Mouse (Mus musculus) MEL (cell line): ENCODE results near the gene Polr2j. TPM values are rescaled to one million over a fixed set of nuclear protein-coding genes. Genes with fewer than 3 reads are reported as not detected.

Experiments
- DNase-seq: peaks from one replicate; pipeline ENCODE4 v3.0.0; 2011; ENCODE audit warnings: low read depth, low spot score
- H3K27ac ChIP-seq: 2 replicates; pipeline ENCODE4 v1.5.1; 2012; ENCODE audit warnings: low read depth, mild to moderate bottlenecking, control low read depth, low read length, moderate library complexity; ENCODE audit not compliant: control insufficient read depth
- H3K27me3 ChIP-seq, 2 experiments: fragments of 150-350 bp in 1 of 2; sonication (generic) in 1 of 2; 2 replicates each; pipeline ENCODE4 v1.6.1; 2012; ENCODE audit warnings: low read length in 2 of 2, mild to moderate bottlenecking in 2 of 2, improper control_type of control experiment in 1 of 2, moderate library complexity in 1 of 2; ENCODE audit not compliant: insufficient read depth in 2 of 2, control insufficient read depth in 1 of 2
- H3K36me3 ChIP-seq, 2 experiments: 2 replicates each; pipeline ENCODE4 v1.6.1; 2012 to 2014; ENCODE audit warnings: low read length in 2 of 2, improper control_type of control experiment in 1 of 2, inconsistent platforms in 1 of 2, mild to moderate bottlenecking in 1 of 2; ENCODE audit not compliant: insufficient read depth in 2 of 2, control insufficient read depth in 1 of 2
- H3K4me1 ChIP-seq, 2 experiments: fragments of 150-350 bp in 1 of 2; sonication (generic) in 1 of 2; 2 replicates each; pipeline ENCODE4 v1.6.1; 2012; ENCODE audit warnings: low read length in 2 of 2, improper control_type of control experiment in 1 of 2, mild to moderate bottlenecking in 1 of 2; ENCODE audit not compliant: insufficient read depth in 2 of 2, control insufficient read depth in 1 of 2
- H3K4me3 ChIP-seq, 2 experiments: fragments of 150-350 bp in 1 of 2; sonication (generic) in 1 of 2; 2 replicates each; pipeline ENCODE4 v1.5.1; 2012; ENCODE audit warnings: low read depth in 2 of 2, low read length in 2 of 2, mild to moderate bottlenecking in 2 of 2, moderate library complexity in 2 of 2, control low read depth in 1 of 2, improper control_type of control experiment in 1 of 2; ENCODE audit not compliant: control insufficient read depth in 1 of 2, insufficient read depth in 1 of 2
- H3K79me2 ChIP-seq: 2 replicates; pipeline ENCODE4 v1.6.1; 2012; ENCODE audit warnings: mild to moderate bottlenecking, low read length, moderate library complexity; ENCODE audit not compliant: control insufficient read depth, poor library complexity, insufficient read depth
- H3K9ac ChIP-seq: 2 replicates; pipeline ENCODE4 v1.6.1; 2012; ENCODE audit warnings: low read depth, mild to moderate bottlenecking, control low read depth, low read length, moderate library complexity; ENCODE audit not compliant: control insufficient read depth, poor library complexity, severe bottlenecking
- H3K9me3 ChIP-seq: fragments of 150-350 bp; sonication (generic); replicated peaks from 2 replicates; pipeline ENCODE4 v1.6.1; 2012; ENCODE audit warnings: mild to moderate bottlenecking, low read length, improper control_type of control experiment, moderate library complexity; ENCODE audit not compliant: insufficient read depth
- BHLHE40 ChIP-seq: IDR thresholded peaks from 2 replicates; pipeline ENCODE4 v1.6.1; 2012; ENCODE audit warnings: low read depth, mild to moderate bottlenecking, inconsistent platforms, low read length, improper control_type of control experiment, borderline replicate concordance
- CHD1 ChIP-seq: IDR thresholded peaks from 2 replicates; pipeline ENCODE4 v1.6.1; 2012; ENCODE audit warnings: low read depth, mild to moderate bottlenecking, inconsistent platforms, low read length, improper control_type of control experiment
- CHD2 ChIP-seq: IDR thresholded peaks from 2 replicates; pipeline ENCODE4 v1.6.1; 2011; ENCODE audit warnings: low read length, improper control_type of control experiment
- CTCF ChIP-seq, 3 experiments: IDR thresholded peaks in 2 of 3; conservative IDR thresholded peaks in 1 of 3; 2 replicates each; pipeline ENCODE4 v1.5.1; 2011 to 2012; ENCODE audit warnings: low read length in 3 of 3, low read depth in 2 of 3, mild to moderate bottlenecking in 2 of 3, improper control_type of control experiment in 1 of 3, inconsistent platforms in 1 of 3, mixed read lengths in 1 of 3, moderate library complexity in 1 of 3; ENCODE audit not compliant: control insufficient read depth in 1 of 3, insufficient read depth in 1 of 3, poor library complexity in 1 of 3, severe bottlenecking in 1 of 3
- E2F4 ChIP-seq: IDR thresholded peaks from 2 replicates; pipeline ENCODE4 v1.6.1; 2011; ENCODE audit warnings: low read depth, low read length, improper control_type of control experiment, borderline replicate concordance
- ELF1 ChIP-seq: IDR thresholded peaks from 2 replicates; pipeline ENCODE4 v1.6.1; 2014; ENCODE audit warnings: low read depth, mild to moderate bottlenecking, inconsistent platforms, low read length, improper control_type of control experiment, moderate library complexity
- EP300 ChIP-seq, 2 experiments: IDR thresholded peaks; 2 replicates each; pipeline ENCODE4 v1.6.1; 2011; ENCODE audit warnings: improper control_type of control experiment in 2 of 2, low read length in 2 of 2, low read depth in 1 of 2, mild to moderate bottlenecking in 1 of 2
- ETS1 ChIP-seq: IDR thresholded peaks from 2 replicates; pipeline ENCODE4 v1.6.1; 2012; ENCODE audit warnings: low read depth, mild to moderate bottlenecking, inconsistent platforms, low read length, improper control_type of control experiment, moderate library complexity
- GABPA ChIP-seq: IDR thresholded peaks from 2 replicates; pipeline ENCODE4 v1.6.1; 2012; ENCODE audit warnings: low read depth, mild to moderate bottlenecking, inconsistent platforms, low read length, improper control_type of control experiment, moderate library complexity
- GATA1 ChIP-seq: IDR thresholded peaks from 2 replicates; pipeline ENCODE4 v1.6.1; 2011; ENCODE audit warnings: low read depth, low read length, improper control_type of control experiment
- HCFC1 ChIP-seq: IDR thresholded peaks from 2 replicates; pipeline ENCODE4 v1.6.1; 2012; ENCODE audit warnings: low read depth, mild to moderate bottlenecking, inconsistent platforms, low read length, improper control_type of control experiment, moderate library complexity
- JUND ChIP-seq: IDR thresholded peaks from 2 replicates; pipeline ENCODE4 v1.6.1; 2011; ENCODE audit warnings: low read depth, mild to moderate bottlenecking, improper control_type of control experiment, low read length
- KAT2A ChIP-seq: conservative IDR thresholded peaks from 2 replicates; pipeline ENCODE4 v1.6.1; 2012; ENCODE audit warnings: low read depth, low read length, improper control_type of control experiment, inconsistent platforms
- MAFK ChIP-seq: IDR thresholded peaks from 2 replicates; pipeline ENCODE4 v1.6.1; 2011; ENCODE audit warnings: low read depth, mild to moderate bottlenecking, low read length, improper control_type of control experiment, borderline replicate concordance
- MAX ChIP-seq: IDR thresholded peaks from 2 replicates; pipeline ENCODE4 v1.6.1; 2011; ENCODE audit warnings: low read length, improper control_type of control experiment
- MAZ ChIP-seq: IDR thresholded peaks from 2 replicates; pipeline ENCODE4 v1.6.1; 2012; ENCODE audit warnings: low read depth, mild to moderate bottlenecking, inconsistent platforms, low read length, improper control_type of control experiment
- MEF2A ChIP-seq: IDR thresholded peaks from 2 replicates; pipeline ENCODE4 v1.6.1; 2014; ENCODE audit warnings: low read depth, mild to moderate bottlenecking, inconsistent platforms, low read length, improper control_type of control experiment; ENCODE audit not compliant: poor library complexity, insufficient replicate concordance, severe bottlenecking; ENCODE audit errors: extremely low read depth
- MYB ChIP-seq: IDR thresholded peaks from 2 replicates; pipeline ENCODE4 v1.6.1; 2011; ENCODE audit warnings: mild to moderate bottlenecking, low read depth, low read length, improper control_type of control experiment
- MYC ChIP-seq: IDR thresholded peaks from 2 replicates; pipeline ENCODE4 v1.6.1; 2011; ENCODE audit warnings: low read depth, mild to moderate bottlenecking, low read length, improper control_type of control experiment, moderate library complexity
- NRF1 ChIP-seq: IDR thresholded peaks from 2 replicates; pipeline ENCODE4 v1.6.1; 2014; ENCODE audit warnings: low read depth, mild to moderate bottlenecking, inconsistent platforms, low read length, improper control_type of control experiment, moderate library complexity; ENCODE audit not compliant: poor library complexity, insufficient read depth, severe bottlenecking
- POLR2A ChIP-seq, 2 experiments: IDR thresholded peaks; 2 replicates each; pipeline ENCODE4 v1.6.1; 2011 to 2012; ENCODE audit warnings: low read length in 2 of 2, mild to moderate bottlenecking in 2 of 2, control low read depth in 1 of 2, improper control_type of control experiment in 1 of 2, low read depth in 1 of 2, moderate library complexity in 1 of 2; ENCODE audit not compliant: control insufficient read depth in 1 of 2, insufficient read depth in 1 of 2, poor library complexity in 1 of 2
- POLR2AphosphoS2 ChIP-seq: IDR thresholded peaks from 2 replicates; pipeline ENCODE4 v1.6.1; 2011; ENCODE audit warnings: low read length, improper control_type of control experiment
- POLR2AphosphoS5 ChIP-seq: IDR thresholded peaks from 2 replicates; pipeline ENCODE4 v1.6.1; 2012; ENCODE audit warnings: low read depth, borderline replicate concordance, mild to moderate bottlenecking, inconsistent platforms, low read length, moderate library complexity, mixed read lengths
- RAD21 ChIP-seq: IDR thresholded peaks from 2 replicates; pipeline ENCODE4 v1.6.1; 2011; ENCODE audit warnings: mild to moderate bottlenecking, low read depth, low read length, improper control_type of control experiment
- RCOR1 ChIP-seq: IDR thresholded peaks from 2 replicates; pipeline ENCODE4 v1.6.1; 2012; ENCODE audit warnings: low read depth, mild to moderate bottlenecking, inconsistent platforms, low read length, improper control_type of control experiment
- SIN3A ChIP-seq: IDR thresholded peaks from 2 replicates; pipeline ENCODE4 v1.6.1; 2012; ENCODE audit warnings: low read length, improper control_type of control experiment, inconsistent platforms
- SMC3 ChIP-seq: IDR thresholded peaks from 2 replicates; pipeline ENCODE4 v1.6.1; 2011; ENCODE audit warnings: low read depth, low read length, improper control_type of control experiment
- TBP ChIP-seq: IDR thresholded peaks from 2 replicates; pipeline ENCODE4 v1.8.0; 2011; ENCODE audit warnings: low read depth, low read length, improper control_type of control experiment
- TCF12 ChIP-seq: IDR thresholded peaks from 2 replicates; pipeline ENCODE4 v1.6.1; 2014; ENCODE audit warnings: low read depth, mild to moderate bottlenecking, inconsistent platforms, low read length, improper control_type of control experiment, moderate library complexity
- UBTF ChIP-seq: IDR thresholded peaks from 2 replicates; pipeline ENCODE4 v1.6.1; 2012; ENCODE audit warnings: low read depth, mild to moderate bottlenecking, inconsistent platforms, low read length, improper control_type of control experiment, moderate library complexity, borderline replicate concordance; ENCODE audit not compliant: insufficient read depth
- USF1 ChIP-seq: IDR thresholded peaks from 2 replicates; pipeline ENCODE4 v1.6.1; 2014; ENCODE audit warnings: low read depth, mild to moderate bottlenecking, inconsistent platforms, low read length, improper control_type of control experiment, moderate library complexity
- USF2 ChIP-seq, 2 experiments: IDR thresholded peaks; 2 replicates each; pipeline ENCODE4 v1.6.1; 2011 to 2012; ENCODE audit warnings: improper control_type of control experiment in 2 of 2, low read length in 2 of 2, borderline replicate concordance in 1 of 2, inconsistent platforms in 1 of 2, low read depth in 1 of 2, mild to moderate bottlenecking in 1 of 2; ENCODE audit not compliant: insufficient read depth in 1 of 2
- ZC3H11A ChIP-seq: IDR thresholded peaks from 2 replicates; pipeline ENCODE4 v1.6.1; 2012; ENCODE audit warnings: low read depth, mild to moderate bottlenecking, inconsistent platforms, low read length, improper control_type of control experiment
- ZKSCAN1 ChIP-seq: IDR thresholded peaks from 2 replicates; pipeline ENCODE4 v1.6.1; 2012; ENCODE audit warnings: low read depth, mild to moderate bottlenecking, inconsistent platforms, low read length, improper control_type of control experiment, moderate library complexity
- ZMIZ1 ChIP-seq: IDR thresholded peaks from 2 replicates; pipeline ENCODE4 v1.6.1; 2012; ENCODE audit warnings: low read depth, mild to moderate bottlenecking, inconsistent platforms, low read length, improper control_type of control experiment, moderate library complexity
- ZNF384 ChIP-seq: IDR thresholded peaks from 2 replicates; pipeline ENCODE4 v1.6.1; 2012; ENCODE audit warnings: low read depth, mild to moderate bottlenecking, inconsistent platforms, low read length, improper control_type of control experiment
- polyA plus RNA-seq, 2 experiments: library from polyadenylated mRNA; stranded (reverse) in 1 of 2; unstranded in 1 of 2; fragments of >175 nt in 1 of 2; fragments of >200 nt in 1 of 2; gene quantifications; 2 replicates each; pipeline versions ENCODE4 v1.2.1 to v1.2.4; 2012; ENCODE audit warnings: low replicate concordance in 2 of 2, low read depth in 1 of 2; ENCODE audit not compliant: insufficient read length in 2 of 2, insufficient read depth in 1 of 2, missing spikeins in 1 of 2
- total RNA-seq: library from RNA; depleted of rRNA; stranded (reverse); fragments of 300-350 nt; gene quantifications from 2 replicates; pipeline ENCODE4 v1.2.3, GENCODE M21; 2012

Polr2j gene
- total and polyA plus RNA-seq, 3 experiments = 269 to 316 TPM; not detected in 1

DNA sequence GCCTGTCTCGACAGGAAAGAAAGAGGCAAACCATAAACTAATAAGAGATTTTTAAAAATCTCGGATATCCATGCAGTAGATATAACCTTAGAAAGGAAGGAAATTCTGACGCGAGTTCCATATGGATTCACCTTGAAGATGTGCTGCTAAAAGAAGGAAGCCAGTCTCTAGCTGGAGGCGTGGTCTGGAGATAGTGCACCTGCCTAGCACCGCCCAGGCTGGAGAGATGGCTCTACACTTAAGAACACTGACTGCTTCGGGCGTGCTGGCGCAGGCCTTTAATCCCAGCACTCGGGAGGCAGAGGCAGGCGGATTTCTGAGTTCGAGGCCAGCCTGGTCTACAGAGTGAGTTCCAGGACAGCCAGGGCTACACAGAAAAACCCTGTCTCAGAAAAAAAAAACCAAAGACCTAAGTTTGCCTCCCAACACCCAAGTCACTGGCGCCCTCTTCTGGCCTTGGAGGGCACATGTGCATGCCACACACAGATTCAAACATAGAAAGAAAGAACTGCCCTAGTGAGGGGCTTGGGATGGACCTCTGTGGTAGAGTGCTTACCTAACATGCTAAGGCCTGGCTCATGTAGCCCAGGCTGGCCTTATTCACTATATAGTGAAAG is 21.3 kb downstream of the Polr2j start:
- Histone ChIP-seq H3K4me1 (peaks cover 7 to 17% of the 10 kb centered on the region in 2 experiments), H3K9ac (no peak overlapping the region), H3K9me3 (no peaks in the 10 kb centered on the region), H3K4me3 (peak overlapping the region in 1 of 2 experiments; percentile 25; a peak in 1 of 4 replicates), H3K36me3 (peaks cover 2 to 11% of the 10 kb centered on the region in 2 experiments; a peak in 3 of 4 replicates), H3K27ac (no peak overlapping the region), H3K27me3 (no peaks in the 10 kb centered on the region), H3K79me2 (peaks cover 29% of the 10 kb centered on the region)
- peak; percentile 78 for DNase-seq
- peak; percentile 86 for TF ChIP-seq ZNF384
- no peak for TF ChIP-seq EP300 (IDR thresholded peaks at IDR 0.05; ENCODE audit: low read depth in 1 of 2, low read length in 2 of 2)
- peak; percentile 28; the same call in 1 of the 2 replicates for TF ChIP-seq TBP
- TF ChIP-seq POLR2A (IDR thresholded peaks at IDR 0.05; ENCODE audit: control insufficient read depth in 1 of 2, insufficient read depth in 1 of 2, low read depth in 1 of 2, low read length in 2 of 2, poor library complexity in 1 of 2) = 0 out of 4 replicates have a peak, but pooled peaks of 1 of the 2 experiments have one; percentile 22
- TF ChIP-seq E2F4 = no peak
- TF ChIP-seq UBTF = no peak
- TF ChIP-seq MAZ = no peak
- no peak for TF ChIP-seq JUND
- TF ChIP-seq NRF1 = no peak
- peak; percentile 18; the same call in 1 of the 2 replicates for TF ChIP-seq HCFC1
- TF ChIP-seq ZC3H11A = peak; percentile 24; the same call in 1 of the 2 replicates
- TF ChIP-seq RCOR1 = no peak
- TF ChIP-seq CHD2 = no peak
- no peak for TF ChIP-seq MAFK
- no peak for TF ChIP-seq ZMIZ1
- peak; percentile 42 for TF ChIP-seq RAD21
- TF ChIP-seq MYB = no peak
- peak; percentile 46 for TF ChIP-seq SMC3
- TF ChIP-seq USF2 (IDR thresholded peaks at IDR 0.05; ENCODE audit: borderline replicate concordance in 1 of 2, insufficient read depth in 1 of 2, low read depth in 1 of 2, low read length in 2 of 2) = no peak
- 0 out of 2 replicates have a peak, but pooled peaks have one; percentile 25 for TF ChIP-seq USF1
- TF ChIP-seq POLR2AphosphoS2 = no peak
- no peak for TF ChIP-seq MEF2A
- no peak for TF ChIP-seq MAX
- TF ChIP-seq ELF1 = no peak
- no peak for TF ChIP-seq CHD1
- no peak for TF ChIP-seq ETS1
- no peak for TF ChIP-seq POLR2AphosphoS5
- TF ChIP-seq GABPA = no peak
- no peak for TF ChIP-seq ZKSCAN1
- TF ChIP-seq BHLHE40 = no peak
- TF ChIP-seq MYC = peak; percentile 66
- peak; percentile 64 to 83 (median 67) for TF ChIP-seq CTCF (IDR thresholded peaks at IDR 0.05 in 2 of 3, conservative IDR thresholded peaks at IDR 0.05 in 1 of 3; ENCODE audit: control insufficient read depth in 1 of 3, insufficient read depth in 1 of 3, low read depth in 2 of 3, low read length in 3 of 3, poor library complexity in 1 of 3, severe bottlenecking in 1 of 3)
- no peak for TF ChIP-seq GATA1
- no peak for TF ChIP-seq TCF12
- no peak for TF ChIP-seq KAT2A
- TF ChIP-seq SIN3A = peak; percentile 28; the same call in 1 of the 2 replicates
